Mouse (Mus musculus) megakaryocyte, adult 5-6 weeks (primary cell): Measurements from ENCODE around the gene Rtn2. TPM values are rescaled to one million over a fixed set of nuclear protein-coding genes. Genes with fewer than 3 reads are reported as not detected.
A peak's percentile ranks its signal among the peaks of the same experiment; 100 is the strongest.

Experiments
- ATAC-seq: 2 replicates; pipeline ENCODE4 v1.8.0; 2016; ENCODE audit warnings: mild to moderate bottlenecking, inconsistent platforms; ENCODE audit not compliant: poor library complexity, severe bottlenecking
- total RNA-seq, 2 experiments: library from RNA; stranded (forward) in 1 of 2; stranded (reverse) in 1 of 2; fragments of 153-499, 151-499 nt in 1 of 2; fragments of 221-1000, 200-1000 nt in 1 of 2; gene quantifications; 2 replicates each; pipeline versions ENCODE4 v1.2.3 to v1.2.4; 2015 to 2017

The Rtn2 gene
- total RNA-seq (2015) (0.48 TPM in 1 of 2 replicates, not detected in the other), total RNA-seq (2017) (not detected in 2 replicates)

DNA sequence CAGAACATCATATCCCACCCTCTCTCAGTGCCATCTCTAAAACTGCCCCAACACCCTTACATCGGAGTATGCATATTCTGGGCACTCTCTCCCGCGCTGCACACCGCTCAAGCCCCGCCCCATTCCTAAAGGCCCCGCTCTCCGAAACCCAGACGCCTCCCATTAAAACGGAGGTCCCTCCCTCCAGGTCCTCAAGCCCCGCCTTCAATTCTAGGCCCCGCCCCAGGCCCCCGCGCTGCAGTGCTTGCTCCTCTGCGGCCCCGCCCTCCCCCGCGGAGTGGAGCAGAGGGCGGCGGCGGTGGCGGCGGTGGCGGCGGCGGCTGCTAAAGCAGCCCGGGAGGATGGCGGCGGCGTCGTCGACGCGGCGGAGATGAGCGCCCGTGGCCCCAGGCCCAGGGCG lies at the start of gene Rtn2:
Rtn2 (plus strand) TSS at position 240 of the 400 bp plus-strand sequence.
- peak; percentile 75 for ATAC-seq

DNA sequence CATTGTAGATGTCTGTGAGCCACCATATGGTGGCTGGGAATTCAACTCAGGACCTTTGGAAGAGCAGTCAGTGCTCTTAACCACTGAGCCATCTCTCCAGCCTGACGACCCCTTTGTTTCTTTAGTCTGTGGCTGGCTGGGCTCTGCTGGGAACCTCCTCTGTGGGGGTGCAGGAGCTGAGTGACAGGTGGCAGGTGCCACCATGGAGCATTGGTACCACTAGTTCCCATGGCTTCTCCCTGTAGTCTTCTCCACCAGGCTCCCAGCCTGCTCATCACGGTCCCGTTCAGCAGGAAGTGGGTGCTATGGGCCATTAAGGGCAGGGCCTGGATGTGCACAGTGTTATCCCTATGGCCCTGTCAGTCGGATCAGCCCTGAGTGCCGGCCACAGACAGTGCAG lies 47.8 kb upstream of the Rtn2 start:
- ATAC-seq = no peak

- ATAC-seq = peak; percentile 16
Observed at GRCm38 (mm10) chr7:19235092-19235671, 47.2 kb upstream of the Rtn2 start.

- no peak for ATAC-seq
Observed at GRCm38 (mm10) chr7:19236411-19236810, 46.0 kb upstream of the Rtn2 start.

GRCm38 (mm10) chr7:19238344-19238743 lies 44.1 kb upstream of the Rtn2 start:
- ATAC-seq = no peak

DNA sequence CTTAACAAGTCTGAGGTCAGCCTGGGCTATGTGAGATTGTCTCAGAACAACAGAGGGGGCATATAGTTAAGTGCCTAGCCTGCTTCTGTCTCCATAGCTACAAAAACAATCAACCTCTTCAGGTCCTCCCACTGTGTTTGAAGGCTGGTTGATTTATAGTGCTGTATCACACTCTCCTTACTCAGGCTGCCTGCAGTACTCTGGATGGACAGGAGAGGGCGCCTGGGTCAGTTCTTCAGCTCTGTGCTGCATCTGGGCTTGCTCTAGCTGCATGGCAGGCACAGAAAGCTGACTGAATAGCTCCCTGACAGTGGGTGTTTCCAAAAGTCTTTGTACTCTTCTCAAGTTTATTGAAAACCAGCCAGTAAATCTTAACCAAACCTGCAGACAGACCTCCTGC lies 43.0 kb upstream of the Rtn2 start:
- ATAC-seq = peak; percentile 97

DNA sequence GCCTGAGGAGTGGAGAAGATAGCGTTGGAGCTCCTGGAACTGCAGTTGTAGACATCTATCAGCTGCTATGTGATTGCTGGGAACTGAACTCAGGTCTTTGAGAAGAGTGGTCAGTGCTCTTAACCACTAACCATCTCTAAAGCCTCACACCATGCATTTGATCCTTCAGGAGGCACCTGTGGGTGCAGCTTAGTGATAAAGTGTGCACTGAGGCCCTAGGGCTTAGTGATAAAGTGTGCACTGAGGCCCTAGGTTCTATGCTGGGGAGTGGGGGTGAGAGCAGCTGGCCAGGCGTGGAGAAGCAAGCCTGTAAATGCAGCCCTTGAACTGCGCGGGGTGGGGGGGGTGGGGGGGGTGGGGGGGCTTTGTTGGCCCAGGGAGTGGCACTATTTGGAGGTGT lies 42.4 kb upstream of the Rtn2 start:
- no peak for ATAC-seq

DNA sequence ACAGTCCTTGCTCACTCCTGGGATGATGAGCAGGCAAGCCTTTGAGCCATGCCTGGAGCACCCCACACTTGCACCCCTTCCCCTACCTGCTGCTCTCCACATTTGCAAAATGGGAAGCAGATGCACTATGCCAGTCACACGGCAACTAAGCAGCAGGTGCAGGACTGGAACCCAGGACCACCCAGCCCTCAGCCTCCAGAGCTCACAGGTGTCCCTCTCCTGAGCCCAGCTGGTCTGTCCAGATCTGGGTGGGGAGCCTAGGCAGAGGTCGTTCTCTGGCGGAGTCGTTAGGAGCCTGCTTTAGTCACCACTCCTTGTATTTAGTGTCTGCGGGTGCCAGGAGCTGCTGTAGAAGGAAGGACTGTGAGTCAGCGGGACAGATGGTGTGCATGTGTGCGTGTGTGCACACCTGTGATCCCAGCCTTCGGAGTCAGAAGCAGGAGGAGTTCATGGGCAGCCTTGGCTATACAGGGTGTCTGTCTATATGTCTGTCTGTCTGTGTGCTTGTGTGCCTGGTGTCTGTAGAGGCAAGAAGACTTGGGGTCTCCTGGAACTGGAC lies 41.4 kb upstream of the Rtn2 start:
- no peak for ATAC-seq

DNA sequence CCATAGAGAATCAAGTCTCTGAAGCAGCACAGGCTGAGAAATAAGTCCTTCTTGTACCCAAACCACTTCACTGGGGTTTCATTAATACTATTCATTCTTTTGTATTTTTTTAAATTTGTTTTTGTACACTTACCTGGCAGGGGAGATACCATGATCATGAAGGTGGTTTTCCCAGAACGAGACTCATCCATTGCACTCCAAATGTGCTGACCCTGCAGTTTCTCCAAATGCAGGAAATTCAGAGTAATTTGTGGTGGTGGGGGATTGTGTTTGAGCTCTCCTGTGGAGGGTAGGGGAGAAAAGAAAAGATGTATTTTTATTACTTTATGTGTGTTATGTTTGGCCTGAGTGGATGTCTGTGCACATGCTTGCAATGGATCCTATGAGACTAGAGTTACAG lies 40.4 kb upstream of the Rtn2 start:
- ATAC-seq = no peak

- no peak for ATAC-seq
Observed at GRCm38 (mm10) chr7:19243858-19244257, 38.6 kb upstream of the Rtn2 start.

GRCm38 (mm10) chr7:19245083-19245482 lies 37.3 kb upstream of the Rtn2 start:
- no peak for ATAC-seq

DNA sequence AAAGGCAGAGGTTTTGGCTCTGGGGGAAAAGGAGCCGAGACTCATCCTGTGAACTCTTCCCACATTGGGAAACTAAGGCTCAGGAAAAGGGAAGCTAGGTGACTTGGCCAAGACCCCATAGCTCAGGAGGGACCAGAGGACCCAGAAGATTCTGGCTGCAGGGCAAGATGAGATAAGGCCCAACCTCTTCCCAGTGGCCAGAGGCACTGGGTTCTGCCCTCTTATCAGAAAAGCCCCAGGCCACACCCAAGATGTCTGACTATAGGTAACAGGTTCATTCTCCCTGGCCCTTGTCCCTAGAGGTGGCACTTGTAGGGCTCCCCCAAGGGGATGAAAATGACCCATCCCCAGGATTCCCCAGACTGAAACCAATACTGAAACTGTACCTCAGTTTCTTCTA lies 35.6 kb upstream of the Rtn2 start:
- no peak for ATAC-seq

- ATAC-seq = no peak
Observed at GRCm38 (mm10) chr7:19247511-19247910, 34.9 kb upstream of the Rtn2 start.

DNA sequence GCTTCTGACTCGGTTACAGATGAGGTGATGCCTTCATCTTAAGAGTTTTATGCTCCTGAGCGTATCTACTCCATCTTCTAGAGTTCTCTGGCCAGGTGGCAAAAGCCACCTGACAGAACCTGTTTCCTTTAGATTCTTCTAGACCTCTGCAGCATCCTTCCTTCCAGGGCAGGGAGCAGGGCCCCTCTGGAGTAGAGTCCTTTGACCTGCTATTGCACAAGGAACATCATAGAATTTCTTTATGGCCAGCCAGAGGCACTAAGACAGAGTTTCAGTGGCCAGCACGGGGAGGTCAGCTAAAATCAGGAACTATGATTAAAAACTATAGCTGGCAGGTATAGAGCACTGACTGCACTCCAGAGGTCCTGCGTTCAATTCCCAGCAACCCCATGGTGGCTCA lies 30.3 kb upstream of the Rtn2 start:
- ATAC-seq = no peak

- ATAC-seq = no peak
Observed at GRCm38 (mm10) chr7:19253437-19253836, 29.0 kb upstream of the Rtn2 start.

- no peak for ATAC-seq
Observed at GRCm38 (mm10) chr7:19255395-19255794, 27.0 kb upstream of the Rtn2 start.

DNA sequence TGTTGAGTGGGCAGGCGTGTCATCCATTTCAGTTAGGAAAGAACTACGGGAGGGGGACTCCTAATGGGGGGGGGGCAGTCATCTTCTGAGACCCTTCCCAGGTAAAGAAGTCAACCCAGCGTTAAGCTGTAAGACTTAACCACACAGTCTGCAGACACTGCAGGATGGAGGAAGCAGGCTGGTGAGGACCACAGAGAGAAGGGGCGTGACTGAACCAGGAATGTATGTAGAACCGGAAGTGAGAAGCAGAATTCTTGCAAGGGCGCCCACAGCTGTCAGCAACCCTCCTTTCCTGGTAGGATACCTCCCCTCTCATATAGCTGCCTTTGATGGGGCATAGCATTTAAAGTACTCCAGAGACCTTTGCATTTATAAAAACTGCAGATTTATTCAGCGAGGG lies 25.9 kb upstream of the Rtn2 start:
- ATAC-seq = 0 out of 2 replicates have a peak, but pooled peaks have one; percentile 26

DNA sequence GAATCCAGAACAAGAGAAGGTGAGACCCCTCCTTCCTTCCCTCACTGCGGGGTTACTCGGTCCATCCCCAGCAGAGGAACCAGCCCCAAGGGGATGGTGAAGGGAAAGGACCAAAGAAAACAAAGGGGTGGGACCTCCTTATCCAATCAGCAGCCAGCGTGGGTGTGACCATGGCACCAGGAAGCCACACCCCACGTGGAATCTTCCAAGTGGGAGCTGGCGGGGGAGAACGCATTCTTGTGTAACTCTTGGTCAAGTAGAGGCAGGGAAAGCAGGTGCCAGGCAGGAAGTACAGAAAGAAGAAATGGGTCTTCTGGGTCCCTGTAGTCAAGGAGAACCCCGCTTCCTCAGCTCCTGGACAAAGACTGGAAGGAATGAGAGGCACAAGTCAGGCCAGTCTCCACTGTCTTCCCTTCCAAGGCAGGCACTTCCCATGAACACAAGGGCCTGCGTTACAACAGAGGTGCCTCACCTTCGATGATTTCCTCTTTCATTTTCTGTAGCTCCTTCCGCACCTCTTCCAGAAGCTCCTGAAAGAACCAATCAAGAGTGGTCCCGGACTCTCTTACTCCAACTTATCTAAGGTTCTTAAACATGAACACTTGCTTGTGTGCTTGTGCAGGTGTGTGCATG lies 24.9 kb upstream of the Rtn2 start:
- ATAC-seq = peak; percentile 92

DNA sequence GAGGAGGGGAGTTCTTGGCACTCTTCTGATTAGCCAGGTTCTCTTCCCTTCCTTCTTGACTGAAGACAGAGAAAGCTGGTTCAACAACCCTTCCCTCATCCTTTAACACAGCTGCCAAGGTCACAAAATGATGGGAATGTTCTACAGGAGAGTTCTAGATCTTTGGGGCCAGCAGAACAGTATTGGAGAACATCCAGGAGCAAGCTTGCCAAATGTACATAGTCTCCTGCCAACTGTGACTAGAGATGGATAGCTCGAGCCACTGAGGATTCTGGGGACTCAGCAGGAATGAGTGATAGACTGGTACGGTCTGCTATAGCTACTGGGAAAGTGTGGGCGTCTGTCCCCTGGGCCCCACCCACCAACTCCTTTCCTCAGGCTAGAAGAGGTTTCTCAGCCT lies 24.1 kb upstream of the Rtn2 start:
- ATAC-seq = no peak

GRCm38 (mm10) chr7:19265147-19265546 lies 17.3 kb upstream of the Rtn2 start:
- no peak for ATAC-seq

DNA sequence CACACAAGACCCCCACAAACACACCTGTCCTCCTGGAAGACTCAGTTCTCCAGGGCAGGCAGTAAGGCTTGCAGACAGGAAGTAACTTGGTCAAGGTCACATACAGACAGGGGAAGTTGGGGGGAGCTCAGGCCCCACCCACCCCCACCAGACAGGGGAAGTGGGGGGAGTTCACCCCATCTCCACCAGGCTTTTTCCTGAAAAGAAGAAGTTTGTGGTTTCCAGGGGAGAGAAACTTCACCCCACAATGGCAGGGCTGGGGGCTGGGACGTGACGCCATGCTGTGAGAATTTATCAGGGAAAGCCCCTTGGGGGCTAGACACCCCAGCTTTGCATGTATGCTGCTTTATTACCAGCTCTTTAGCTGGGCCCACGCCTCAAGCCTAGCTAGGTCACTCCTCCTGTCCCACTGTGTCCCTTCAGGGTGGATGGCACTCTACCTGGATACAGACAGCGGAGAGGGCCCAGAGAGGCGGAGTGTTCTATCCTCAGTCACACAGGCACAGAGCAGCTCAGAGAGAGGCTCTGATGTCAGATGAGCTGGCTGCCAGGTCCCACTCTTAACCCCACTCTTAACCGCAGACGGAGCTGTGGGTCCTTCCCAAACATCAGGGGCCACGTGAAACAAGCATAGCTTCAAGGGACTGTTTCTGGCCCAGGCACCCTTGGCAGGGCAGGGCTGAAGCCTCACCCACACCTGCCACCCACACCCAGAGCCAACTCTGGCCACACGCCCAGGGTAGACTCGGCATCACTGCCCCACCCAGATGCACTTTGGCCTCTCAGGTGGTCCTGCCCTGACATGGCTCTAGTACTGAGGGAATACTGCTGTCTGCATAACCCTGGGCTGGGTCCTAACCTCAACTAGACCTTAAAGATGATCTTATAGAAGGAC lies 16.2 kb upstream of the Rtn2 start:
- peak; percentile 78 for ATAC-seq
